Mouse (Mus musculus) liver, postnatal 0 days (tissue): ENCODE data around the gene Reg4. TPM values are rescaled to one million over a fixed set of nuclear protein-coding genes. Genes with fewer than 3 reads are reported as not detected.
A peak's percentile ranks its signal among the peaks of the same experiment; 100 is the strongest.

ENCODE experiments used
- ATAC-seq: fragments of 200-750 bp; cut with Nextera tagmentation; 2 replicates; pipeline ENCODE4 v1.8.0; 2017; ENCODE audit warnings: mild to moderate bottlenecking, moderate library complexity
- DNase-seq: peaks from one replicate; pipeline ENCODE4 v3.0.0-alpha.2; 2016
- H3K27ac ChIP-seq: fragments of 300-500 bp; sonication (generic); 2 replicates; pipeline ENCODE4 v1.5.1; 2014; ENCODE audit warnings: antibody characterized with exemption, moderate library complexity, mild to moderate bottlenecking, low read depth
- H3K27me3 ChIP-seq: fragments of 300-500 bp; sonication (generic); 2 replicates; pipeline ENCODE4 v1.6.1; 2014; ENCODE audit warnings: low read length, control low read depth, mixed read lengths; ENCODE audit not compliant: insufficient read depth
- H3K36me3 ChIP-seq: fragments of 300-500 bp; sonication (generic); replicated peaks from 2 replicates; pipeline ENCODE4 v1.6.1; 2014; ENCODE audit warnings: mild to moderate bottlenecking, control low read depth, low read length, moderate library complexity, mixed read lengths; ENCODE audit not compliant: insufficient read depth
- H3K4me1 ChIP-seq: fragments of 300-500 bp; sonication (generic); 2 replicates; pipeline ENCODE4 v1.6.1; 2014; ENCODE audit warnings: antibody characterized with exemption, mild to moderate bottlenecking, control low read depth; ENCODE audit not compliant: insufficient read depth
- H3K4me2 ChIP-seq: fragments of 300-500 bp; sonication (generic); 2 replicates; pipeline ENCODE4 v1.6.1; 2014; ENCODE audit warnings: low read depth, mild to moderate bottlenecking, low read length, moderate library complexity, mixed read lengths
- H3K4me3 ChIP-seq: fragments of 300-500 bp; sonication (generic); 2 replicates; pipeline ENCODE4 v1.5.1; 2014; ENCODE audit warnings: low read depth, low read length
- H3K9ac ChIP-seq: fragments of 300-500 bp; sonication (generic); replicated peaks from 2 replicates; pipeline ENCODE4 v1.6.1; 2014; ENCODE audit warnings: mild to moderate bottlenecking, moderate library complexity
- H3K9me3 ChIP-seq: fragments of 300-500 bp; sonication (generic); 2 replicates; pipeline ENCODE4 v1.6.1; 2016; ENCODE audit warnings: mild to moderate bottlenecking, control low read depth, low read length, mixed read lengths
- CTCF ChIP-seq: sonication (generic); IDR thresholded peaks from 2 replicates; pipeline ENCODE4 v1.5.1; 2016; ENCODE audit warnings: antibody characterized with exemption, low read depth
- EP300 ChIP-seq: IDR thresholded peaks from 2 replicates; pipeline ENCODE4 v1.6.1; 2016; ENCODE audit warnings: antibody characterized with exemption, low read depth, mild to moderate bottlenecking
- WGBS: fragments of 180-500 bp; shearing (Covaris S2); extraction: QIAGEN DNeasy Blood & Tissue Kit; methylation state at CpG from one replicate; pipeline ENCODE4 v1.1.7; 2014; ENCODE audit not compliant: insufficient replicate concordance; 5-methylcytosine and 5-hydroxymethylcytosine counted together
- polyA plus RNA-seq: library from polyadenylated mRNA; unstranded; fragments of >200 nt; fragmentation: Nextera tagmentation; extraction: Ambion mirVana; gene quantifications from 2 replicates; pipeline ENCODE4 v1.2.1, GENCODE M21; 2015

Reg4 gene
- polyA plus RNA-seq, 1 experiment from 2014 or later = not detected

- H3K4me3 ChIP-seq = no peak overlapping the region
- no peak for ATAC-seq
- 70% methylated on average over 3 of the region's 3 CpGs for WGBS
These were observed 5.7 kb upstream of the Reg4 start for GRCm38 (mm10) chr3:98216296-98216695.

GRCm38 (mm10) chr3:98223263-98223662 is 1.3 kb downstream of the Reg4 start:
- H3K36me3 ChIP-seq = no peaks in the 10 kb centered on the region
- DNase-seq (no peak), ATAC-seq (no peak)
- H3K4me2 ChIP-seq = no peak overlapping the region
- no peak for TF ChIP-seq EP300
- TF ChIP-seq CTCF = no peak
- no peak overlapping the region for H3K4me3 ChIP-seq
- H3K27me3 ChIP-seq = no peaks in the 10 kb centered on the region
- H3K4me1 ChIP-seq = peaks cover 2% of the 10 kb centered on the region; the same call in 1 of the 2 replicates
- no peaks in the 10 kb centered on the region for H3K9me3 ChIP-seq
- 73% methylated on average over 3 of the region's 3 CpGs for WGBS
- H3K9ac ChIP-seq = no peak overlapping the region
- H3K27ac ChIP-seq = no peak overlapping the region

More at GRCm38 (mm10) chr3:98216296-98216695, 5.7 kb upstream of the Reg4 start:
- no peaks in the 10 kb centered on the region for H3K36me3 ChIP-seq
- H3K9me3 ChIP-seq = no peaks in the 10 kb centered on the region
- no peak overlapping the region for H3K9ac ChIP-seq
- H3K27me3 ChIP-seq = no peaks in the 10 kb centered on the region
- H3K4me1 ChIP-seq = no peaks in the 10 kb centered on the region
- no peak for TF ChIP-seq EP300
- no peak for TF ChIP-seq CTCF
- no peak overlapping the region for H3K27ac ChIP-seq
- no peak overlapping the region for H3K4me2 ChIP-seq
- no peak for DNase-seq

- DNase-seq = peak; percentile 64
- H3K27ac ChIP-seq = no peak overlapping the region
- TF ChIP-seq EP300 (no peak), CTCF (peak; percentile 72)
- H3K36me3 ChIP-seq = no peaks in the 10 kb centered on the region
- H3K4me1 ChIP-seq = peaks cover 2% of the 10 kb centered on the region; the same call in 1 of the 2 replicates
- H3K27me3 ChIP-seq = no peaks in the 10 kb centered on the region
- peak; percentile 60 for ATAC-seq
- 23% methylated on average over 9 of the region's 9 CpGs for WGBS
- H3K4me3 ChIP-seq = no peak overlapping the region
- H3K9me3 ChIP-seq = no peaks in the 10 kb centered on the region
- H3K9ac ChIP-seq = no peak overlapping the region
- H3K4me2 ChIP-seq = no peak overlapping the region
These were observed 2.0 kb downstream of the Reg4 start for GRCm38 (mm10) chr3:98223783-98224580.

- no peak for TF ChIP-seq CTCF
- TF ChIP-seq EP300 = no peak
- no peak overlapping the region; the same call in 1 of the 2 replicates for H3K9ac ChIP-seq
- no peak overlapping the region for H3K4me2 ChIP-seq
- 0 out of 2 replicates have a peak overlapping the region, but pooled peaks have one; percentile 0 for H3K27ac ChIP-seq
- H3K36me3 ChIP-seq = no peaks in the 10 kb centered on the region
- ATAC-seq (peak; percentile 50; the same call in 1 of the 2 replicates), DNase-seq (no peak)
- no peaks in the 10 kb centered on the region for H3K27me3 ChIP-seq
- no peaks in the 10 kb centered on the region for H3K9me3 ChIP-seq
- H3K4me3 ChIP-seq = no peak overlapping the region
- H3K4me1 ChIP-seq = peaks cover 2% of the 10 kb centered on the region; the same call in 1 of the 2 replicates
- WGBS = 75% methylated on average over 7 of the region's 7 CpGs
These were observed 3.0 kb downstream of the Reg4 start for GRCm38 (mm10) chr3:98224975-98225374.

GRCm38 (mm10) chr3:98225746-98226145 is 3.8 kb downstream of the Reg4 start:
- WGBS = 53% methylated on average over 2 of the region's 2 CpGs
- no peak overlapping the region; the same call in 1 of the 2 replicates for H3K9ac ChIP-seq
- no peak for TF ChIP-seq EP300
- no peak for TF ChIP-seq CTCF
- no peak overlapping the region for H3K4me3 ChIP-seq
- H3K4me2 ChIP-seq = no peak overlapping the region
- DNase-seq = no peak
- no peaks in the 10 kb centered on the region for H3K9me3 ChIP-seq
- no peak for ATAC-seq
- peaks cover 2% of the 10 kb centered on the region; the same call in 1 of the 2 replicates for H3K4me1 ChIP-seq
- H3K27me3 ChIP-seq = no peaks in the 10 kb centered on the region
- H3K27ac ChIP-seq = no peak overlapping the region
- H3K36me3 ChIP-seq = no peaks in the 10 kb centered on the region

- no peaks in the 10 kb centered on the region for H3K36me3 ChIP-seq
- H3K9me3 ChIP-seq = no peaks in the 10 kb centered on the region
- no peak overlapping the region for H3K27ac ChIP-seq
- WGBS = 30% methylated on average over 19 of the region's 19 CpGs
- DNase-seq (peak; percentile 82), ATAC-seq (peak; percentile 72)
- no peak overlapping the region for H3K4me3 ChIP-seq
- H3K27me3 ChIP-seq = no peaks in the 10 kb centered on the region
- H3K4me1 ChIP-seq = peaks cover 2% of the 10 kb centered on the region; the same call in 1 of the 2 replicates
- no peak overlapping the region for H3K4me2 ChIP-seq
- H3K9ac ChIP-seq = no peak overlapping the region
- TF ChIP-seq CTCF (peak; percentile 93), EP300 (no peak)
These were observed 5.1 kb downstream of the Reg4 start for GRCm38 (mm10) chr3:98226988-98227610.
